Comparison of ENCODE assay signal across 9 mouse cellular contexts in genomic region chr11:66914249-66914648, GRCm38 (mm10). TPM values are rescaled to one million over a fixed set of nuclear protein-coding genes. Genes with fewer than 3 reads are reported as not detected.
DNase-seq lines count a peak whose midpoint lies in the region; ATAC-seq and TF ChIP-seq lines count a peak whose summit lies in the region.
"Had no signal": no experiment of that assay in that cellular context is flagged by ENCODE, and none has a peak within 500 bp of the region (broad histone marks: within the 10 kb centered on the region; RNA-seq: fewer than 3 reads in every experiment).

No protein-coding gene starts in this region.

- no peak for TF ChIP-seq POLR2A in MEL (IDR thresholded peaks at IDR 0.05; ENCODE audit: control insufficient read depth in 1 of 2, insufficient read depth in 1 of 2, low read depth in 1 of 2, low read length in 2 of 2, poor library complexity in 1 of 2)
- TF ChIP-seq POLR2A in cerebellum, adult 2 months (IDR thresholded peaks at IDR 0.05; ENCODE audit: borderline replicate concordance, insufficient read depth, low read length) = no peak

- peak; percentile 67 for DNase-seq in hindbrain, embryonic 11.5 days (ENCODE audit: low spot score)
- DNase-seq in hindbrain, embryonic 14.5 days (ENCODE audit: low spot score) = no peak
- DNase-seq in MEL (ENCODE audit: low read depth, low spot score) = peak; percentile 37
- peak; percentile 28 to 35 for DNase-seq in cerebellum, adult 2 months
- peak; percentile 8 to 38 for DNase-seq in heart, adult 9 months (ENCODE audit: low spot score in 2 of 2)
- DNase-seq in kidney, postnatal 4 days = peak; percentile 53 to 63
- peak; percentile 76 for DNase-seq in lung, postnatal 36 days
- peak; percentile 52 for DNase-seq in thymus, postnatal 4 days

- H3K27ac ChIP-seq in hindbrain, embryonic 11.5 days (ENCODE audit: low read depth, low read length) = no peak overlapping the region
- no peak overlapping the region for H3K27ac ChIP-seq in hindbrain, embryonic 14.5 days
- no peak overlapping the region for H3K27ac ChIP-seq in MEL (ENCODE audit: control insufficient read depth, low read depth, low read length)
- H3K27ac ChIP-seq in cerebellum, adult 2 months (ENCODE audit: insufficient read depth, low read length) = no peak overlapping the region

- H3K9me3 ChIP-seq in hindbrain, embryonic 11.5 days (ENCODE audit: control insufficient read depth, low read length) = no peaks in the 10 kb centered on the region
- no peaks in the 10 kb centered on the region for H3K9me3 ChIP-seq in hindbrain, embryonic 14.5 days (ENCODE audit: control insufficient read depth, low read length)
- no peaks in the 10 kb centered on the region for H3K9me3 ChIP-seq in MEL (replicated peaks; ENCODE audit: insufficient read depth, low read length)

- ATAC-seq in hindbrain, embryonic 11.5 days (ENCODE audit: low FRiP score) = no peak
- no peak for ATAC-seq in hindbrain, embryonic 14.5 days (ENCODE audit: low FRiP score)

- TF ChIP-seq RAD21 in MEL (IDR thresholded peaks at IDR 0.05; ENCODE audit: low read depth, low read length) = peak; percentile 21; the same call in 1 of the 2 replicates

- WGBS in hindbrain, embryonic 11.5 days = 33% methylated on average over 3 of the region's 3 CpGs
- WGBS in hindbrain, embryonic 14.5 days = 21% methylated on average over 3 of the region's 3 CpGs
- WGBS in cerebellum, adult 2 months = 5% methylated on average over 3 of the region's 3 CpGs

- H3K9ac ChIP-seq in hindbrain, embryonic 11.5 days (ENCODE audit: low read depth, low read length) = no peak overlapping the region
- H3K9ac ChIP-seq in hindbrain, embryonic 14.5 days = no peak overlapping the region
- H3K9ac ChIP-seq in MEL (ENCODE audit: control insufficient read depth, low read depth, low read length, poor library complexity, severe bottlenecking) = no peak overlapping the region

- TF ChIP-seq CTCF in MEL (IDR thresholded peaks at IDR 0.05 in 2 of 3, conservative IDR thresholded peaks at IDR 0.05 in 1 of 3; ENCODE audit: control insufficient read depth in 1 of 3, insufficient read depth in 1 of 3, low read depth in 2 of 3, low read length in 3 of 3, poor library complexity in 1 of 3, severe bottlenecking in 1 of 3) = peak; percentile 33 to 64 (median 59); a peak in 5 of 6 replicates
- peak; percentile 53 for TF ChIP-seq CTCF in cerebellum, adult 2 months (IDR thresholded peaks at IDR 0.05; ENCODE audit: borderline replicate concordance, insufficient read depth, low read depth, low read length)

- no peaks in the 10 kb centered on the region for H3K4me1 ChIP-seq in hindbrain, embryonic 11.5 days (replicated peaks; ENCODE audit: control insufficient read depth, insufficient read depth, low read length)
- no peaks in the 10 kb centered on the region for H3K4me1 ChIP-seq in hindbrain, embryonic 14.5 days (replicated peaks; ENCODE audit: control insufficient read depth, insufficient read depth, low read length)
- H3K4me1 ChIP-seq in MEL (ENCODE audit: control insufficient read depth in 1 of 2, insufficient read depth in 2 of 2, low read length in 2 of 2) = no peaks in the 10 kb centered on the region
- no peaks in the 10 kb centered on the region for H3K4me1 ChIP-seq in cerebellum, adult 2 months (ENCODE audit: control insufficient read depth, insufficient read depth, low read length)

- no peak for TF ChIP-seq EP300 in MEL (IDR thresholded peaks at IDR 0.05; ENCODE audit: low read depth in 1 of 2, low read length in 2 of 2)

- no peaks in the 10 kb centered on the region for H3K79me2 ChIP-seq in MEL (ENCODE audit: control insufficient read depth, insufficient read depth, low read length, poor library complexity)

- H3K4me3 ChIP-seq in hindbrain, embryonic 11.5 days (ENCODE audit: low read depth, low read length) = no peak overlapping the region
- no peak overlapping the region for H3K4me3 ChIP-seq in hindbrain, embryonic 14.5 days (replicated peaks; ENCODE audit: low read length)
- no peak overlapping the region for H3K4me3 ChIP-seq in MEL (ENCODE audit: control insufficient read depth in 1 of 2, insufficient read depth in 1 of 2, low read depth in 2 of 2, low read length in 2 of 2)
- H3K4me3 ChIP-seq in cerebellum, adult 2 months (replicated peaks; ENCODE audit: insufficient read depth, low read depth, low read length) = no peak overlapping the region

- no peak overlapping the region for H3K4me2 ChIP-seq in hindbrain, embryonic 11.5 days (replicated peaks; ENCODE audit: low read depth, low read length)
- no peak overlapping the region for H3K4me2 ChIP-seq in hindbrain, embryonic 14.5 days (replicated peaks)

- no peaks in the 10 kb centered on the region for H3K27me3 ChIP-seq in hindbrain, embryonic 11.5 days (ENCODE audit: control insufficient read depth, insufficient read depth, low read length)
- no peaks in the 10 kb centered on the region for H3K27me3 ChIP-seq in hindbrain, embryonic 14.5 days (ENCODE audit: control insufficient read depth, insufficient read depth, low read length)
- no peaks in the 10 kb centered on the region for H3K27me3 ChIP-seq in MEL (ENCODE audit: control insufficient read depth in 1 of 2, insufficient read depth in 2 of 2, low read length in 2 of 2)
- no peaks in the 10 kb centered on the region for H3K27me3 ChIP-seq in cerebellum, adult 2 months (ENCODE audit: control insufficient read depth, insufficient read depth, low read length)

- no peaks in the 10 kb centered on the region for H3K36me3 ChIP-seq in hindbrain, embryonic 11.5 days (ENCODE audit: control insufficient read depth, insufficient read depth, low read length)
- no peaks in the 10 kb centered on the region for H3K36me3 ChIP-seq in hindbrain, embryonic 14.5 days (replicated peaks; ENCODE audit: control insufficient read depth, insufficient read depth)
- H3K36me3 ChIP-seq in MEL (ENCODE audit: control insufficient read depth in 1 of 2, insufficient read depth in 2 of 2, low read length in 2 of 2) = no peaks in the 10 kb centered on the region

TF ChIP-seq in MEL, 35 proteins besides CTCF, POLR2A, EP300 and RAD21:
- peak; percentile 54 for TF ChIP-seq SMC3 (IDR thresholded peaks at IDR 0.05; ENCODE audit: low read depth, low read length)
- TF ChIP-seq ETS1 (IDR thresholded peaks at IDR 0.05; ENCODE audit: low read depth, low read length) = no peak

RNA-seq across cellular contexts. Expression of gene Pirt, which starts 2.5 kb away (rescaled TPM):
- 1.3 and 3.3 TPM in 2 replicates for polyA plus RNA-seq in hindbrain, embryonic 11.5 days (2014; fragmentation: Nextera tagmentation; extraction: Ambion mirVana)
- polyA plus RNA-seq in hindbrain, embryonic 14.5 days (2014; fragmentation: Nextera tagmentation; extraction: Ambion mirVana) = 1.2 and 1.6 TPM in 2 replicates
- not detected in 2 replicates for total RNA-seq in MEL (2012; rRNA removed)
- not detected for polyA plus RNA-seq in MEL (2012; ENCODE audit: insufficient read depth in 1 of 2, insufficient read length in 2 of 2, low read depth in 1 of 2, low replicate concordance in 2 of 2, missing spikeins in 1 of 2)
- polyA plus RNA-seq in cerebellum, adult 2 months (2012; rRNA removed) = 0.35 and 0.43 TPM in 2 replicates

RNA-seq across cellular contexts. Expression of gene Tmem238l, which starts 42.2 kb away (rescaled TPM):
- not detected in 2 replicates for polyA plus RNA-seq in hindbrain, embryonic 11.5 days (2014; fragmentation: Nextera tagmentation; extraction: Ambion mirVana)
- polyA plus RNA-seq in hindbrain, embryonic 14.5 days (2014; fragmentation: Nextera tagmentation; extraction: Ambion mirVana) = not detected in 2 replicates
- total RNA-seq in MEL (2012; rRNA removed) = not detected in 2 replicates
- not detected for polyA plus RNA-seq in MEL (2012; ENCODE audit: insufficient read depth in 1 of 2, insufficient read length in 2 of 2, low read depth in 1 of 2, low replicate concordance in 2 of 2, missing spikeins in 1 of 2)
- not detected in 2 replicates for polyA plus RNA-seq in cerebellum, adult 2 months (2012; rRNA removed)
- polyA plus RNA-seq: liver, embryonic 16.5 days had no signal
